Mouse (Mus musculus): ENCODE results near the gene Cpn2. TPM values are rescaled to one million over a fixed set of nuclear protein-coding genes. Genes with fewer than 3 reads are reported as not detected.

The Cpn2 gene
- 0.28 and 1.3 TPM in 2 replicates for polyA plus RNA-seq (2012; rRNA removed; ENCODE audit: low replicate concordance)

GRCm38 (mm10) chr16:30267359-30267758 is at the start of gene Cpn2:
Gene Cpn2 (minus strand): TSS chr16:30267499.

GRCm38 (mm10) chr16:30310647-30311046 is 43.3 kb upstream of the Cpn2 start, which contains the start of gene Gp5:
Gene Gp5 (minus strand): TSS chr16:30310779.

GRCm38 (mm10) chr16:30282844-30283495 is 15.7 kb upstream of the Cpn2 start, which contains the start of gene Lrrc15:
Gene Lrrc15 (minus strand): TSS chr16:30283256.

Other genes with a start within 250 kb of the Cpn2 start
- 307 and 536 TPM in 2 replicates for gene Hes1, start 203.1 kb downstream of the Cpn2 start, polyA plus RNA-seq (2012; rRNA removed; ENCODE audit: low replicate concordance)
- 0.15 TPM in 1 of 2 replicates, not detected in the other for gene Lrrc15, start 15.8 kb upstream of the Cpn2 start, polyA plus RNA-seq (2012; rRNA removed; ENCODE audit: low replicate concordance)
- gene Gp5, start 43.3 kb upstream of the Cpn2 start, polyA plus RNA-seq (2012; rRNA removed; ENCODE audit: low replicate concordance), result 0.62 and 0.64 TPM in 2 replicates
- gene Atp13a3, start 138.5 kb upstream of the Cpn2 start, polyA plus RNA-seq (2012; rRNA removed; ENCODE audit: low replicate concordance), result 14.7 and 44.9 TPM in 2 replicates

All from duodenum, adult 2 months (tissue).